Mouse (Mus musculus) lung, postnatal 0 days (tissue): ENCODE measurements around the gene Pip5k1b.

ENCODE experiments used
- CTCF ChIP-seq: IDR thresholded peaks from 2 replicates; pipeline ENCODE4 v1.5.1; 2016; ENCODE audit warnings: antibody characterized with exemption, mild to moderate bottlenecking
- EP300 ChIP-seq: IDR thresholded peaks from 2 replicates; pipeline ENCODE4 v1.6.1; 2016; ENCODE audit warnings: antibody characterized with exemption, mild to moderate bottlenecking, control low read depth

DNA sequence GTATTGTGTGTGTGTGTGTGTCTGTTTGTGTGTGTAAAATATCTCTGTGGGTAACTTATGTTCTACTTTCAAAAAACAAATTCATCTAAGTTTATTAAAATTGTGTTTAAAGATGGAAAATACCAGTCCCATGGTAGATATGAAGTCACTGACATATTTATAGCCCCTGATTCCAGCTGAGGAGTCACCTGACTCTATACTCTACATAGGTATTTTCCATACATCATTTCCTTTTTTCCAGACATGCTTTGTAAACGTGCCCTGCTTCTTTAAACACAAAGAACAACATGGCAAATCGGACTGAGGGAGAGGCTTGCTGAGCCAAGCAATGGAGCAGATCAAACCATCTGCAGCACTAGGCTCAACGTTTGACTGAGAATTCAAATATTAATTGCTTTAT lies 137.6 kb downstream of the Pip5k1b start:
- TF ChIP-seq CTCF (no peak), EP300 (no peak)
